Mouse (Mus musculus): ENCODE results near the gene Acp5.

Acp5 gene

DNA sequence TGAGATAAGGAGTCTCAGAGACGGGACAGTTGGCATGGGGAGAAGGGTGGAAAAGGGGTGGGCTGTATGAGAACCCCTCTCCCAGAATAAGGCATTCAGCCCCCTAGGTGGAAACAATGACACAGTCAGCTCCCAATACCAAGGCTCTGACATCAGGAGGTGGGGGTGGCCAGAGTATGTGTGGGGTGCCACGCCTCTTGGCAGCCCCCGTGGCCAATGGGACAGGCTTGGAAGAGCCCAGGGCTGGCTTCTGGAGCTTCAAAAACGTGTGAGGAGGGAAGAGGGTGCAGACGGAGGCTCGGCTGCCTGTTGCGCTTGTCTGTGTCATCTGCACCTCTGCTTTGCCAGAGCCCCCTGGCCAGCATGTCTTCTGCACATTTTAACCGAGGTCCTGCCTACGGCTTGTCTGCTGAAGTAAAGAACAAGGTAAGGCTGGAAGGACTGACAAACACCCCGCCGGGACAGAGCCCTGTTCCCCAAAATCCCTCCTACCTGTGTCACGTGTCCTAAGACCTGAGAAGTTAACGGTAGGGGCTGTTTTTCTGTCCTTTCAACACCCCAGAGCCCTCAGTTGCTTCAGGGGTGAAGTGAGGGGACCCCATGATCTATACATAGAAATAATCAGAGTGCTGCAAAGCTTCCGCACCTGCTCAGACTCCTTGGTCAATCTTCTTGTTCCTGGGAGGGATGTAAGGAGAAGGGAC, 36.4 kb downstream of the Acp5 start, which contains the start of gene Cnn1:
Gene Cnn1 (plus strand): TSS at position 224 of the 704 bp plus-strand sequence.
- no peak for DNase-seq (ENCODE audit: low spot score in 2 of 2)

DNA sequence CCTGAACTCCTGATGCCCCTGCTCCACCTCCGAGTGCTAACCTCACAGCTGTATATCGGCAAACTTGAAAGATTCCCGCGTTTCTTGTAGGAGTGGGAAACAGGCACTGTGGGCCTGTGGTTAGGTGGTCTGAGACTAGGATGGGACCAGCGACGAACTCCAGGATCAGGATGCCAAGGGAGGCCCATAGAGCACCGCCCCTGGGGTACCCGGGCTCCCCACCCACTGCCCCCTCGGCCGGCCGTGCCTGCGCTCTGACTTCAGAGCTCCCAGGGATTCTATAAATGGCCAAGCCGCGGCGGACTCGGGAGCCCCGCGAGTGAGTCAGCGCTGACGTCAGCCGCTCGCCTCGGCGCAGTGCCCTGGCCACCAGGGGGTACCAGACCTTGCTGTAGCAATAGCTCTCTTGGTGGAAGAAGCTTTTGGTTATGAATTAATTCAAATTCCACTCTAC, 39.6 kb downstream of the Acp5 start:
- peak; percentile 81 to 82 for DNase-seq (ENCODE audit: low spot score in 2 of 2)

DNA sequence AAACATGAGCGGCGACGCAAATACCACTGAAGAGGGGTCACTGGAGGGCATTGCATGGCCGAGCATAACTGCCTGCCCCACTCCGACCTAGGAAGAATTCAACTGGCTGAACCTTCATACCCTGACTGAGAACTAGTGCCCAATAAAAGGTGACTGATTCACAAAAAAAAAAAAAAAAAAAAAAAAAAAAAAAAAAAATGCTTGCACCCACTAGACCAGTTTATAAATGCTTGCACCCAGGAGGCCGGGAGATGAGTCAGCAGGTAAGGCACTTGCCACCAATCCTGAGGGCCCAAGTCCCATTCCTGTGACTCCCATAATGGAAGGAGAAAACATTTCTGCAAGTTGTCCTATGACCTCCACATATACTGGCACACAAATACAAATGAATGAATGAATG, 42.8 kb downstream of the Acp5 start:
- no peak for DNase-seq (ENCODE audit: low spot score in 2 of 2)

DNA sequence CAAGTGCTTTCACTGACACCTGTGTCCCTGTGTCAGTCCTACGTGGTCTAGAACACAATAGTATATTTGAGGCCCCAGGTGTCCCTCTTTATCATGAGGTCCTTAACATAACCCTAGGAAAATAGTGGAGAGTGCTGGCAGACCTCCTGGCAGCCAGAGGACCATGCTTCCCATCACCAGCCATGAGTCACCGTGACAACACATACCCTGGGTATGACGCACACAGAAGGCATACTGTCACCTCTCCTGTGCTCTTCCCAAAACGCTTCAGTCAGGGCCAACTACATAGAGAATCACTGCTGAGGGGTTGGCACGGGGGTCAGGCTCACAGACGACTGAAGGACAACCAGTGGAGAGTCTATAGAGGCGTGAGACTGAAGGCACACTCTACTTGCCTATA, 45.5 kb downstream of the Acp5 start:
- DNase-seq (ENCODE audit: low spot score in 2 of 2): no peak

DNA sequence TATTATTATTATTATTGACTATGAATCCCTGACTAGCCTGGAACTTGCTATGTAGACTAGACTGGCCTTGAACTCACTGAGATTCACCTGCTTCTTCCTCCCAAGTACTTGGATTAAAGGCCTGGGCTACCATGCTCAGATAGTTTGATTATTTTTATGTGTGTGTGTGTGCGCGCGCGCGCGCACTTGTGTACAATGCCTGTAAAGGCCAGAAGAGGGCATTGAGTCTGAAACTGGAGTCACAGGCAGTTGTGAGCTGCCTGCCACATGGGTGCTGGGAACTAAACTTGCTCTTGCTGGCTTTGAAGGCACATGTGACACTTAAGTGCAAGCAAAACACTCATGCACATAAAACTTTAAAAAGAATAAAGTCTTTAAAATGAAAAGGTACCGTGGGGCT, 46.2 kb downstream of the Acp5 start:
- no peak for DNase-seq (ENCODE audit: low spot score in 2 of 2)

DNA sequence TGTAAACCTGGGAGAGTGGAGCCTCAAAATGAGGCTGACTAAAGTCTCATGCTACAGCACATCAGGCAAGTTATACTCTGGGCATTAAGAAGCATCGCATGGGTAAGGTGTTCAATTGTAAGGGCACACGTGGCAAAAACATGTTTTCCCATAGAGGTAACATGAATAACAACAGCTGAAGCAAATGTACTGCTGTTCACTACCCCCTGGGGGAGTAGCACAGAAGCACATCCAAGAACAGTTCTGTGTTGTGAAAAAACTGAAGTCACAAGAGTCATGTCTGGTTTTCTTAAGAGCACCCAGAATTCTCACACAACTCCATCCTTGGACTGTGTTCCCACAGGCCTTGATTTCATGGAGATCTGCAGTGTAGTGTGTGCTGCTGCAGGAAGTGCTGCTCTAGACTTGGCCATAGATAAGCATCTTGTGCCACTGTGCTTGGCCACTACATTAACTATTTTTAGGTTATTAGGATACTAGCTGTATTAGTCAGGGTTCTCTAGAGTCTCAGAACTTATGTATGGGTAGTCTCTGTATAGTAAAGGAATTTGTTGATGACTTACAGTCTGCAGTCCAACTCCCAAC, 48.4 kb downstream of the Acp5 start:
- no peak for DNase-seq (ENCODE audit: low spot score in 2 of 2)

DNA sequence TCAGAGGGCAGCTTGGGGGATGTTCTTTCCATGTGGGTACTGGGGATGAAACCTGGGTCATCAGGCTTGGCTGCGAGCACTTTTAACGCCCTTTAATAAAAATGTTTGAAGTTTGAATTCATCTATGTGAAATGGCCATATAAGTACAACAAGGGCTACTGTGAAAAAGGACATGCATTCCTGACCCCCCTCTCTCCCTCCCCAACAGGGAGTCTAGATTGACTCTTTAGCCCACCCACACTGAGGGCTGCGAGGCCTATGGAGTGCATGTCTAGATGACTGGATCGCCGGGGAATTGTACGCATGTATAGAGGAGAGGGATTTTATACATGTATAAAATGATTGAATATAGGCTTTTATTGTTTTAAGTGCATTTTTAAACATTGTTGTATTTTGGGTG, 49.5 kb downstream of the Acp5 start:
- DNase-seq (ENCODE audit: low spot score in 2 of 2): no peak

DNA sequence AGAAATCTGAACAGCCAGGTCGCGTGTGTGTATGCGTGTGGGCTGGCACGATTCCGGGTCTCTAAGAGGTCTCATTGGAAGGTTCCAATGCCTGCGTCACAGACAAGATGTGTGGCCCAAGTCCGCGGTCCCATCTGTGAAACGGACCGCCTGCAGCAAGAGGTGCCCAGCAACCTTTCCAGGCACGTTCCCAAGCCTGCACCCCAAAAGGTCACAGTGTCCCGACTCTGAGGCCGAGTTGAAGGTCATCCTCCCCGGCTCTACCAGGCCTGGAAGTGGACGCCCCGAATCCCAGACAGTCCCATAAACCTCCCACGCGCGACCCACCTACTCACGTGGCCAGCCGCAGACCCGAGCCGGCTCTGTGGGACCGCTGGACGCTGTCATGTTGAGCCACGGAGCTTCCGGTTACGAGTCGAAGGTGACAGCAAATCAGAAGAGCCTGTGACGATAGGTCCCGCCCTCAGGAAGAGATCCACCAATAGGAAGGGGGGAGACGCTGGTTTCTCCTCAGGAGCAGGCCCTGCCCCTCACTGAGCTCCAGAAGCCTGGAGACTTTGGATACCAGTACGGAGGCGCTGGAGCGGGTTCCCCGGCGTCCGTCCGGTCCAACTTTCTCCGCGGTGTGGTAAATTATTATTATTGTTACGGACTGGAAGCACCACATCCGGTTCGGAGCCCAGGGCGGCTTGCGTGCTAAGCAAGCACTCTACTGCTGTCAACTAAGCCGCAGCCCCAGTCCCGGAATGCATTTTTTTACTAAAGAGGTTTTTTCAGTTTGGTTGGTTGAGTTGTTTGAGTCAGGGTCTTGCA, 50.3 kb downstream of the Acp5 start, which contains the start of gene Ecsit:
Gene Ecsit (minus strand): TSS at position 417 of the 813 bp plus-strand sequence.
- DNase-seq (ENCODE audit: low spot score in 2 of 2): peak; percentile 97 to 98

DNA sequence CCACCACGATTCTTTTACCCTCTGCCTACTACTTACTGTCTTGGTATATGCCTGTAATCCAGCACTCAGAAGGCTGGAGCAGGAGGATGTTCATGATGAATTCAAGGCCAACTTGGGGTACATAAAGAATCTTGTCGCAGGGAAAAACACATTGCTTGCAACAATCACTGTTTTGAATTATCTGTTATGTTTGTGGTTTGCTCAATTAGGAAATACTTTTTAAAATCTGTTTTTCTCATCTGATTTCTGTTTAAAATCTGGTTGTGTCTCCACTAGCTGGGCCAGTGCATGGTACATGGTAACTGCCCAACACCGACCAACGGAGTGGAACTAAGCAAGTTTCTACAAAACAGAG, 50.9 kb downstream of the Acp5 start:
- no peak for DNase-seq (ENCODE audit: low spot score in 2 of 2)
